Mouse (Mus musculus) bone marrow macrophage, adult 2 months (primary cell): ENCODE data around the gene Klhl42.

Experiments used
- CTCF ChIP-seq: IDR thresholded peaks from 2 replicates; pipeline ENCODE4 v1.5.1; 2012; ENCODE audit warnings: low read depth, mild to moderate bottlenecking, low read length, moderate library complexity
- POLR2A ChIP-seq: IDR thresholded peaks from 2 replicates; pipeline ENCODE4 v1.6.1; 2012; ENCODE audit warnings: mild to moderate bottlenecking, low read depth, low read length, borderline replicate concordance

GRCm38 (mm10) chr6:147061630-147062029 is 29.5 kb upstream of the Klhl42 start:
- TF ChIP-seq CTCF (no peak), POLR2A (no peak)
